Mouse (Mus musculus) cerebellum, adult 11-12 months (tissue): ENCODE data around the gene 4921511C20Rik.

Experiments
- DNase-seq: peaks from one replicate; pipeline ENCODE4 v3.0.0; 2022

Gene 4921511C20Rik

DNA sequence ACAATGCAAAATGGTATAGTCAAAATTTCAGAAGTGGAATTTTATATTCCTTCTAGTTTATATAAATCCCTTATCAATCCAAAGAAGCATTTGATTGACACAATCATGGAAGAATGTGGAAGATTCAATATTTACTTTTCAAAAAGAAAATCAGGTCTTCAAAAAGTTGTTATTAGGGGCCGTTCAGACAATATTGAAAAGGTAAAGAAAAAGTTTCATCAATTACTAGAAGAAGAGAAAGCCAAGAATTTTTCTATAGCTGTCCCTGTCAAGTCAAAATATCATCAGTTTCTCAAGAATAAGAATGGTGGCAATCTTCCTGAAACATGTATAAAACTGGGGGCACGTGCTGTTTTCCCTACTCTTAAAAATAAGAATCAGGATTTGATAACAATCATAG lies at the start of gene 4921511C20Rik:
Gene 4921511C20Rik, plus strand, starts transcription at position 301 of the 400 bp plus-strand sequence.
- no peak for DNase-seq
